Comparison of ENCODE assay signal across 35 mouse cellular contexts in the genomic region with DNA sequence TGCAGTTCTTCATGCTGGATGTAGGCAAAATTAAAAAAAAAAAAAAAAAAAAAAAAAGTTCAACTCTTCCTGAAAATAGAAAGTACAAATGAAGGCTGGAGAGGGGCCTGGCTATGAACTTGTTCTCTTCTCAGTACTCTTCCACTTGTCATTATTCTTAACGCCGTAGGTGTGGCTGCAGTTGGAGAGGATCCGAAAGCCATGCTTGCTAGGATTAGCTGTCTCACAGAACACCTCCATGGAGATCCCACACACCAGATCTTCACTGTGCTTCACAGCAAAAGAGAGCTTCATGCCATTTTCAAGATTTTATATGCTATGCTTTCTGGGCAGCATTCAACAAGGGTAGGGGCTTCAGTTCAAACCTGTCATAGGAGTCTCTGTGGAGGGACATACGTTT. TPM values are rescaled to one million over a fixed set of nuclear protein-coding genes. Genes with fewer than 3 reads are reported as not detected.
DNase-seq lines count a peak whose midpoint lies in the region; TF ChIP-seq lines count a peak whose summit lies in the region.
"Had no signal": no experiment of that assay in that cellular context is flagged by ENCODE, and none has a peak within 500 bp of the region (broad histone marks: within the 10 kb centered on the region; RNA-seq: fewer than 3 reads in every experiment).

No protein-coding gene starts in this region.

- no peak for TF ChIP-seq CTCF in left cerebral cortex, adult 2 months (IDR thresholded peaks at IDR 0.05)

- DNase-seq in frontal cortex, adult 2 months (ENCODE audit: extremely low spot score in 1 of 2, low spot score in 1 of 2) = peak; percentile 48 to 57
- DNase-seq in frontal cortex, postnatal 25 days (ENCODE audit: low spot score in 2 of 2) = no peak
- peak in 1 of 2 experiments; percentile 17 for DNase-seq in left cerebral cortex, adult 2 months (ENCODE audit: extremely low spot score in 1 of 2, low spot score in 2 of 2)
- DNase-seq in left cerebral cortex, postnatal 14 days (ENCODE audit: low spot score in 2 of 2) = no peak
- DNase-seq in brain, adult 2 months (ENCODE audit: low read depth, low spot score) = peak; percentile 89
- DNase-seq in telencephalon, adult 2 months (ENCODE audit: low read depth, low spot score) = peak; percentile 82
- no peak for DNase-seq in layer of hippocampus, adult 9-11 months
- DNase-seq: adrenal gland, postnatal 10 days; adrenal gland, postnatal 36 days; B cell, adult 2 months; cerebellum, adult 11 months; cerebellum, adult 2 months; cerebellum, adult 9-11 months; cerebellum, postnatal 25 days; embryo, embryonic 11 days; gastrocnemius, postnatal 25 days; heart, adult 18-20 months; heart, postnatal 10 days; heart, postnatal 36 days had no signal

- H3K27ac ChIP-seq in left cerebral cortex, adult 2 months = peak overlapping the region; percentile 58
- H3K27ac ChIP-seq: embryonic facial prominence, embryonic 10.5 days; embryonic facial prominence, embryonic 13.5 days; forebrain, embryonic 12.5 days; forebrain, embryonic 15.5 days; heart, embryonic 15.5 days; hindbrain, embryonic 10.5 days; hindbrain, embryonic 14.5 days; hindbrain, postnatal 0 days had no signal

- intact Hi-C loops in left cerebral cortex, adult 2 months (cut with DNase I) = no loop called here
- intact Hi-C loops in left cerebral cortex, postnatal 14 days (cut with DNase I) = no loop called here

- H3K4me3 ChIP-seq in left cerebral cortex, adult 2 months = no peak overlapping the region
- H3K4me3 ChIP-seq: embryonic facial prominence, embryonic 10.5 days; embryonic facial prominence, embryonic 13.5 days; erythroblast, embryonic 14.5 days; forebrain, embryonic 12.5 days; forebrain, embryonic 15.5 days; heart, embryonic 12.5 days; heart, embryonic 15.5 days; hindbrain, embryonic 10.5 days had no signal

RNA-seq across cellular contexts. Expression of gene Pak7, which starts 14.8 kb away (rescaled TPM):
- 19.6 and 20.0 TPM in 2 replicates for polyA plus RNA-seq in frontal cortex, adult 2 months (2012; rRNA removed)
- 10 to 100 TPM; 46.1 to 47.8 TPM for total RNA-seq in left cerebral cortex, adult 2 months (2021)
- 10 to 100 TPM; 37.8 to 43.1 TPM for total RNA-seq in left cerebral cortex, postnatal 14 days (2021)
- total RNA-seq: adrenal gland, adult 18-20 months; CH12.LX; common myeloid progenitor, adult 5-6 weeks; gastrocnemius, postnatal 25 days; heart, postnatal 36 days had no signal
- polyA plus RNA-seq: G1E; inflammation-experienced regulatory T-cells, adult 6 months; Patski had no signal

Comparison
In these comparisons a context has a peak if more than half of its experiments do, and no peak if none do; other contexts are left out.
1. DNase-seq: peak in frontal cortex, adult 2 months (2 of 2), brain, adult 2 months (single experiment) and telencephalon, adult 2 months (single experiment); none in frontal cortex, postnatal 25 days (0 of 2), left cerebral cortex, postnatal 14 days (0 of 2) and layer of hippocampus, adult 9-11 months (single experiment).